Mouse (Mus musculus): ENCODE data around the gene Vmn1r137.
"Not testable (repeated sequence)": the region's sequence is repeated elsewhere in the genome, so short reads cannot be mapped to it uniquely, and the experiment has no call there.

Gene Vmn1r137

DNA sequence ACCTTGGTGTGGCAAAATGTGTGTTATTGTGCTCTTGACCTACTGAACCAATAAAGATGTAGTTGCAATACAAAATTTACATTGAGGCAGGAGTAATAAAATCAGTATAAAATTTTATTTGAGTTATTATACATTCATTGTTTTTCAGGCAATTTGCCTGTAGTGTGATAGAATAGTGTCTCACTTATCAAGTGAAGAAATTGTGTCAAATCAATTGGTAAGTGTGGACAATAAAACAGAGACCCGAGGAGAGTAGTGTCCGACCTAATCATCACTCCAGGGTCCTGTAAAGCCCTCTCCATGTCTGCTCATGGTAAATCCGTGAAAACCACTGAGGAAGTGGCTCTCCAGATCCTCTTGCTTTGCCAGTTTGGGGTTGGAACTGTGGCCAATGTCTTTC lies at the start of gene Vmn1r137:
Gene Vmn1r137, plus strand, starts transcription at position 301 of the 400 bp plus-strand sequence.
- DNase-seq: not testable (repeated sequence)

DNA sequence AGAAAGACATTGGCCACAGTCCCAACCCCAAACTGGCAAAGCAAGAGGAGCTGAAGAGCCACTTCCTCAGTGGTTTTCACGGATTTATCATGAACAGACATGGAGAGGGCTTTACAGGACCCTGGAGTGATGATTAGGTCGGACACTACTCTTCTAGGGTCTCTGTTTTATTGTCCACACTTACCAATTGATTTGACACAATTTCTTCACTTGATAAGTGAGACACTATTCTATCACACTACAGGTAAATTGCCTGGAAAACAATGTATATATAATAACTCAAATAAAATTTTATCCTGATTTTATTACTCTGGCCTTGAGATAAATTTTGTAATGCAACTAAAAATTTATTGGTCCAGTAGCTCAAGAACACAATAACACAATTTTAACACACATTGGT lies 34.4 kb downstream of the Vmn1r137 start, which contains the start of gene Vmn1r138:
Gene Vmn1r138, minus strand, starts transcription at position 101 of the 400 bp plus-strand sequence.
- DNase-seq: not testable (repeated sequence)

All from cerebellum, adult 9-11 months (tissue).